Comparison of ENCODE assay signal across 8 mouse cellular contexts in genomic region chr8:30915601-30916171, GRCm38 (mm10).
DNase-seq lines count a peak whose midpoint lies in the region; ATAC-seq and TF ChIP-seq lines count a peak whose summit lies in the region.

No protein-coding gene starts in this region.

- intact Hi-C loops in heart, adult 2 months (cut with DNase I) = no loop called here
- intact Hi-C loops in left cerebral cortex, postnatal 25 days (cut with DNase I) = no loop called here

- no peak overlapping the region for H3K27ac ChIP-seq in heart, adult 2 months
- H3K27ac ChIP-seq in embryonic facial prominence, embryonic 15.5 days (replicated peaks) = peak overlapping the region; percentile 63; the same call in 1 of the 2 replicates
- H3K27ac ChIP-seq in hindbrain, embryonic 12.5 days = peak overlapping the region; percentile 80
- H3K27ac ChIP-seq in midbrain, embryonic 15.5 days = peak overlapping the region; percentile 76
- H3K27ac ChIP-seq in thymus, adult 2 months (ENCODE audit: control insufficient read depth, insufficient read depth, low read length) = no peak overlapping the region

- no peaks in the 10 kb centered on the region for H3K79me2 ChIP-seq in heart, adult 2 months (replicated peaks; ENCODE audit: control insufficient read depth, insufficient read depth, low read length)

- ATAC-seq in embryonic facial prominence, embryonic 15.5 days (ENCODE audit: insufficient number of reproducible peaks, low FRiP score, low TSS enrichment, low read depth) = peak; percentile 67; the same call in 1 of the 2 replicates
- ATAC-seq in hindbrain, embryonic 12.5 days (ENCODE audit: low FRiP score) = peak; percentile 82
- ATAC-seq in midbrain, embryonic 15.5 days (replicated peaks) = peak; percentile 85

- no peak for TF ChIP-seq EP300 in heart, adult 2 months (IDR thresholded peaks at IDR 0.05; ENCODE audit: insufficient read depth, low read depth, low read length)

- H3K4me1 ChIP-seq in heart, adult 2 months (ENCODE audit: control insufficient read depth, insufficient read depth, low read length) = no peaks in the 10 kb centered on the region
- peaks cover 12% of the 10 kb centered on the region for H3K4me1 ChIP-seq in embryonic facial prominence, embryonic 15.5 days
- H3K4me1 ChIP-seq in hindbrain, embryonic 12.5 days = peaks cover 13% of the 10 kb centered on the region
- H3K4me1 ChIP-seq in midbrain, embryonic 15.5 days = peaks cover 25% of the 10 kb centered on the region
- no peaks in the 10 kb centered on the region for H3K4me1 ChIP-seq in thymus, adult 2 months (replicated peaks; ENCODE audit: control insufficient read depth, insufficient read depth, low read length)

- H3K9me3 ChIP-seq in embryonic facial prominence, embryonic 15.5 days (replicated peaks) = no peaks in the 10 kb centered on the region
- H3K9me3 ChIP-seq in hindbrain, embryonic 12.5 days (replicated peaks) = no peaks in the 10 kb centered on the region
- H3K9me3 ChIP-seq in midbrain, embryonic 15.5 days = no peaks in the 10 kb centered on the region

- H3K4me3 ChIP-seq in heart, adult 2 months = peak overlapping the region; percentile 35
- H3K4me3 ChIP-seq in embryonic facial prominence, embryonic 15.5 days (replicated peaks) = peak overlapping the region; percentile 42
- H3K4me3 ChIP-seq in hindbrain, embryonic 12.5 days = peak overlapping the region; percentile 38
- H3K4me3 ChIP-seq in midbrain, embryonic 15.5 days = peak overlapping the region; percentile 31
- no peak overlapping the region for H3K4me3 ChIP-seq in thymus, adult 2 months (ENCODE audit: control insufficient read depth, insufficient read depth, low read length)

- TF ChIP-seq CTCF in heart, adult 2 months (IDR thresholded peaks at IDR 0.05) = no peak
- no peak for TF ChIP-seq CTCF in thymus, adult 2 months (IDR thresholded peaks at IDR 0.05; ENCODE audit: borderline replicate concordance, control insufficient read depth, extremely low read depth, insufficient read depth, low read length, poor library complexity)

- H3K36me3 ChIP-seq in heart, adult 2 months (ENCODE audit: control insufficient read depth, insufficient read depth, low read length) = no peaks in the 10 kb centered on the region
- no peaks in the 10 kb centered on the region for H3K36me3 ChIP-seq in embryonic facial prominence, embryonic 15.5 days
- H3K36me3 ChIP-seq in hindbrain, embryonic 12.5 days = no peaks in the 10 kb centered on the region
- H3K36me3 ChIP-seq in midbrain, embryonic 15.5 days (replicated peaks) = no peaks in the 10 kb centered on the region
- no peaks in the 10 kb centered on the region for H3K36me3 ChIP-seq in thymus, adult 2 months (ENCODE audit: control insufficient read depth, insufficient read depth, low read length)

- 12% methylated on average over 13 of the region's 13 CpGs for WGBS in heart, adult 2 months
- WGBS in embryonic facial prominence, embryonic 15.5 days = 11% methylated on average over 13 of the region's 13 CpGs
- WGBS in hindbrain, embryonic 12.5 days = 8% methylated on average over 13 of the region's 13 CpGs
- 7% methylated on average over 13 of the region's 13 CpGs for WGBS in midbrain, embryonic 15.5 days
- 18% methylated on average over 13 of the region's 13 CpGs for WGBS in thymus, adult 2 months

- no peak overlapping the region for H3K9ac ChIP-seq in heart, adult 2 months (ENCODE audit: low read depth, low read length)
- H3K9ac ChIP-seq in embryonic facial prominence, embryonic 15.5 days = no peak overlapping the region
- peak overlapping the region; percentile 69 for H3K9ac ChIP-seq in hindbrain, embryonic 12.5 days
- peak overlapping the region; percentile 47 for H3K9ac ChIP-seq in midbrain, embryonic 15.5 days

- DNase-seq in heart, adult 2 months = no peak
- no peak for DNase-seq in heart, adult 8-10 months (ENCODE audit: low spot score)
- peak; percentile 54 to 57 for DNase-seq in left cerebral cortex, postnatal 25 days (ENCODE audit: low spot score in 2 of 2)
- no peak for DNase-seq in thymus, adult 2 months
- DNase-seq in thymus, postnatal 0 days (ENCODE audit: low spot score) = no peak

- peak overlapping the region; percentile 73 for H3K4me2 ChIP-seq in embryonic facial prominence, embryonic 15.5 days (replicated peaks)
- H3K4me2 ChIP-seq in hindbrain, embryonic 12.5 days (replicated peaks) = peak overlapping the region; percentile 78
- H3K4me2 ChIP-seq in midbrain, embryonic 15.5 days = peak overlapping the region; percentile 57

- TF ChIP-seq POLR2A in heart, adult 2 months (IDR thresholded peaks at IDR 0.05; ENCODE audit: insufficient read depth, low read depth, low read length) = no peak
- no peak for TF ChIP-seq POLR2A in thymus, adult 2 months (IDR thresholded peaks at IDR 0.05; ENCODE audit: control insufficient read depth, extremely low read depth, insufficient read depth, low read length, poor library complexity)

- H3K27me3 ChIP-seq in heart, adult 2 months (ENCODE audit: control insufficient read depth, insufficient read depth, low read length) = no peaks in the 10 kb centered on the region
- H3K27me3 ChIP-seq in embryonic facial prominence, embryonic 15.5 days = no peaks in the 10 kb centered on the region
- no peaks in the 10 kb centered on the region for H3K27me3 ChIP-seq in hindbrain, embryonic 12.5 days
- no peaks in the 10 kb centered on the region for H3K27me3 ChIP-seq in midbrain, embryonic 15.5 days (replicated peaks)
- no peaks in the 10 kb centered on the region for H3K27me3 ChIP-seq in thymus, adult 2 months (ENCODE audit: control insufficient read depth, insufficient read depth, low read length)

Comparison
In these comparisons a context has a peak if more than half of its experiments do, and no peak if none do; other contexts are left out.
1. DNase-seq: peak in left cerebral cortex, postnatal 25 days (2 of 2); none in heart, adult 2 months (0 of 2), heart, adult 8-10 months (single experiment), thymus, adult 2 months (single experiment) and thymus, postnatal 0 days (single experiment).
2. H3K27ac ChIP-seq: peak in embryonic facial prominence, embryonic 15.5 days (single experiment), hindbrain, embryonic 12.5 days (single experiment) and midbrain, embryonic 15.5 days (single experiment); none in heart, adult 2 months (single experiment) and thymus, adult 2 months (single experiment).
3. H3K9ac ChIP-seq: peak in hindbrain, embryonic 12.5 days (single experiment) and midbrain, embryonic 15.5 days (single experiment); none in heart, adult 2 months (single experiment) and embryonic facial prominence, embryonic 15.5 days (single experiment).
4. Peak in every context shown above with its lines, with median percentiles within 50 percentile points of each other: ATAC-seq and H3K4me2 ChIP-seq.